Mouse (Mus musculus): Measurements from ENCODE around the gene Vmn1r211. TPM values are rescaled to one million over a fixed set of nuclear protein-coding genes. Genes with fewer than 3 reads are reported as not detected.
"Not testable (repeated sequence)": the region's sequence is repeated elsewhere in the genome, so short reads cannot be mapped to it uniquely, and the experiment has no call there.

The Vmn1r211 gene
- total RNA-seq, 1 experiment = not detected

DNA sequence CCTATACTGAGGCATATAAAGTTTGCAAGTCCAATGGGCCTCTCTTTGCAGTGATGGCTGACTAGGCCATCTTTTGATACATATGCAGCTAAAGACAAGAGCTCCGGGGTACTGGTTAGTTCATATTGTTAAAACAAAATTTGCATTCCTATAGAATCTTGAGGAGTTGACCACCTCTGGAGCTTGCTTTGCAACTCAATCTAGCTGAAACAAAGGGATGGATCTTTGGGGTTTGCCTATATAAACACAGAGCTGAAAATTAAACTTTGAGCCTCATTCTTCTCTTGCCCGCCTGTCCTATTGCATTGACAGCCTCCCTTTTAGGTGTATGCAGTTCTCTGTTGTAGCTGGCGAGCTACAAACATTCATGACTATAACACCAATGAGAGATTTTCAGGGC lies 13.1 kb downstream of the Vmn1r211 start:
- H3K9ac ChIP-seq (ENCODE audit: insufficient read depth, low read depth, low read length, poor library complexity, severe bottlenecking); H3K4me3 ChIP-seq (ENCODE audit: insufficient read depth in 1 of 2, low read depth in 1 of 2, low read length in 2 of 2, poor library complexity in 1 of 2, severe bottlenecking in 1 of 2); in situ Hi-C loops (cut with MboI; ENCODE audit: low sequenced_read_pairs in 2 of 2, unreplicated experiment in 2 of 2); H3K4me1 ChIP-seq (ENCODE audit: control insufficient read depth in 2 of 2, insufficient read depth in 2 of 2, low read length in 2 of 2, poor library complexity in 1 of 2); DNase-seq (ENCODE audit: low read depth, low spot score); H3K9me3 ChIP-seq (ENCODE audit: control insufficient read depth, insufficient read depth, low read depth, low read length); H3K36me3 ChIP-seq (ENCODE audit: control insufficient read depth, insufficient read depth, low read length, poor library complexity, severe bottlenecking): not testable (repeated sequence)
- TF ChIP-seq ZNF384 (IDR thresholded peaks at IDR 0.05; ENCODE audit: low read depth, low read length) = 0 out of 2 replicates have a peak, but pooled peaks have one; percentile 3
- H3K27ac ChIP-seq (ENCODE audit: insufficient read depth, low read depth, low read length, poor library complexity, severe bottlenecking) = peak overlapping the region; percentile 40; the same call in 1 of the 2 replicates

DNA sequence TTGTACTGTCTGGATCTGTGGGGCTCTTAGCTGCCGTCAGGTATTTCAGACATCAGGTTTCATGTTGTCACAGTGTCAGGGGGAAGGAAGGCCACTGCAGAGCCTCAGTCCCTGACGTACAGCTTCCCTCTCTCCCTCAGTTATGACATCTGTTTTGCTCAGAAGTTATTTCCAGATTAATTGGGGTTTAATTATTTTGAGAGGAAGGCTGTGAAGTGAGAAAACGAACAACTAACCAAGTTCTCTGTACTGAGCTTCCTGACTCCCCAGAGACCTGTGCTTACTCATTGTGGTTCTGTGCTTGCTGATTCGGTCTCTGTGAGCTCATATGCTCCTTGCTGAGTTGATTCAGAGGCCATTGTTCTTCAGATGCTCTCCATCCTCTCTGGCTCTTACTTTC lies 26.1 kb downstream of the Vmn1r211 start, which contains the start of gene Vmn1r210:
TSS of gene Vmn1r210 (minus strand) at position 101 of the 400 bp plus-strand sequence.
- in situ Hi-C loops (cut with MboI; ENCODE audit: low sequenced_read_pairs in 2 of 2, unreplicated experiment in 2 of 2) = no loop called here
- Histone ChIP-seq H3K36me3 (ENCODE audit: control insufficient read depth, insufficient read depth, low read length, poor library complexity, severe bottlenecking) (no peaks in the 10 kb centered on the region), H3K4me3 (ENCODE audit: insufficient read depth in 1 of 2, low read depth in 1 of 2, low read length in 2 of 2, poor library complexity in 1 of 2, severe bottlenecking in 1 of 2) (no peak within 1 kb of the TSS), H3K9ac (ENCODE audit: insufficient read depth, low read depth, low read length, poor library complexity, severe bottlenecking) (no peak within 1 kb of the TSS), H3K9me3 (ENCODE audit: control insufficient read depth, insufficient read depth, low read depth, low read length) (no peaks in the 10 kb centered on the region), H3K27ac (ENCODE audit: insufficient read depth, low read depth, low read length, poor library complexity, severe bottlenecking) (no peak within 1 kb of the TSS), H3K4me1 (ENCODE audit: control insufficient read depth in 2 of 2, insufficient read depth in 2 of 2, low read length in 2 of 2, poor library complexity in 1 of 2) (peaks cover under 1 to 3% of the 10 kb centered on the region in 2 experiments; a peak in 1 of 4 replicates)
- no peak for DNase-seq (ENCODE audit: low read depth, low spot score)
- no peak for TF ChIP-seq ZNF384 (IDR thresholded peaks at IDR 0.05; ENCODE audit: low read depth, low read length)
- no peak for TF ChIP-seq CHD2 (IDR thresholded peaks at IDR 0.05; ENCODE audit: low read depth, low read length)
- TF ChIP-seq HCFC1 (IDR thresholded peaks at IDR 0.05; ENCODE audit: borderline replicate concordance, insufficient read depth, low read length) = no peak

- H3K4me1 ChIP-seq (ENCODE audit: control insufficient read depth in 2 of 2, insufficient read depth in 2 of 2, low read length in 2 of 2, poor library complexity in 1 of 2); H3K36me3 ChIP-seq (ENCODE audit: control insufficient read depth, insufficient read depth, low read length, poor library complexity, severe bottlenecking); in situ Hi-C loops (cut with MboI; ENCODE audit: low sequenced_read_pairs in 2 of 2, unreplicated experiment in 2 of 2); DNase-seq (ENCODE audit: low read depth, low spot score); H3K9ac ChIP-seq (ENCODE audit: insufficient read depth, low read depth, low read length, poor library complexity, severe bottlenecking); H3K27ac ChIP-seq (ENCODE audit: insufficient read depth, low read depth, low read length, poor library complexity, severe bottlenecking); H3K4me3 ChIP-seq (ENCODE audit: insufficient read depth in 1 of 2, low read depth in 1 of 2, low read length in 2 of 2, poor library complexity in 1 of 2, severe bottlenecking in 1 of 2); H3K9me3 ChIP-seq (ENCODE audit: control insufficient read depth, insufficient read depth, low read depth, low read length): not testable (repeated sequence)
These were observed 28.0 kb downstream of the Vmn1r211 start for GRCm38 (mm10) chr13:22829395-22829794.

- H3K36me3 ChIP-seq (ENCODE audit: control insufficient read depth, insufficient read depth, low read length, poor library complexity, severe bottlenecking); H3K27ac ChIP-seq (ENCODE audit: insufficient read depth, low read depth, low read length, poor library complexity, severe bottlenecking); H3K4me1 ChIP-seq (ENCODE audit: control insufficient read depth in 2 of 2, insufficient read depth in 2 of 2, low read length in 2 of 2, poor library complexity in 1 of 2); H3K9ac ChIP-seq (ENCODE audit: insufficient read depth, low read depth, low read length, poor library complexity, severe bottlenecking); H3K4me3 ChIP-seq (ENCODE audit: insufficient read depth in 1 of 2, low read depth in 1 of 2, low read length in 2 of 2, poor library complexity in 1 of 2, severe bottlenecking in 1 of 2); in situ Hi-C loops (cut with MboI; ENCODE audit: low sequenced_read_pairs in 2 of 2, unreplicated experiment in 2 of 2); H3K9me3 ChIP-seq (ENCODE audit: control insufficient read depth, insufficient read depth, low read depth, low read length); DNase-seq (ENCODE audit: low read depth, low spot score): not testable (repeated sequence)
These were observed 35.8 kb downstream of the Vmn1r211 start for GRCm38 (mm10) chr13:22821601-22822000.

- DNase-seq (ENCODE audit: low read depth, low spot score); H3K4me3 ChIP-seq (ENCODE audit: insufficient read depth in 1 of 2, low read depth in 1 of 2, low read length in 2 of 2, poor library complexity in 1 of 2, severe bottlenecking in 1 of 2); in situ Hi-C loops (cut with MboI; ENCODE audit: low sequenced_read_pairs in 2 of 2, unreplicated experiment in 2 of 2); H3K27ac ChIP-seq (ENCODE audit: insufficient read depth, low read depth, low read length, poor library complexity, severe bottlenecking); H3K9ac ChIP-seq (ENCODE audit: insufficient read depth, low read depth, low read length, poor library complexity, severe bottlenecking); H3K36me3 ChIP-seq (ENCODE audit: control insufficient read depth, insufficient read depth, low read length, poor library complexity, severe bottlenecking); H3K4me1 ChIP-seq (ENCODE audit: control insufficient read depth in 2 of 2, insufficient read depth in 2 of 2, low read length in 2 of 2, poor library complexity in 1 of 2); H3K9me3 ChIP-seq (ENCODE audit: control insufficient read depth, insufficient read depth, low read depth, low read length): not testable (repeated sequence)
These were observed 47.8 kb downstream of the Vmn1r211 start, which contains the start of gene Vmn1r209 for GRCm38 (mm10) chr13:22809582-22809981. TSS of gene Vmn1r209 (minus strand) at chr13:22809682.

Other genes with a start within 250 kb of the Vmn1r211 start
- not detected in 2 replicates for gene Vmn1r206, start 233.3 kb downstream of the Vmn1r211 start, total RNA-seq (2012; rRNA removed)
- gene Vmn1r207-ps, start 127.9 kb downstream of the Vmn1r211 start, total RNA-seq (2012; rRNA removed) = not detected in 2 replicates
- 0.11 and 0.22 TPM in 2 replicates for gene Vmn1r208, start 80.2 kb downstream of the Vmn1r211 start, total RNA-seq (2012; rRNA removed)
- gene Vmn1r209, start 47.9 kb downstream of the Vmn1r211 start, total RNA-seq (2012; rRNA removed) = not detected in 2 replicates
- gene Vmn1r210, start 26.2 kb downstream of the Vmn1r211 start, total RNA-seq (2012; rRNA removed) = 0.09 and 0.11 TPM in 2 replicates
- not detected in 2 replicates for gene Vmn1r212, start 26.6 kb upstream of the Vmn1r211 start, total RNA-seq (2012; rRNA removed)
- gene Vmn1r213, start 150.1 kb upstream of the Vmn1r211 start, total RNA-seq (2012; rRNA removed) = not detected in 2 replicates
- gene Vmn1r214, start 172.9 kb upstream of the Vmn1r211 start, total RNA-seq (2012; rRNA removed) = not detected in 2 replicates
- not detected in 2 replicates for gene Vmn1r215, start 210.5 kb upstream of the Vmn1r211 start, total RNA-seq (2012; rRNA removed)